ENCODE assay signal across 13 mouse cellular contexts in genomic region chr1:133196181-133196580, GRCm38 (mm10). TPM values are rescaled to one million over a fixed set of nuclear protein-coding genes. Genes with fewer than 3 reads are reported as not detected.
DNase-seq lines count a peak whose midpoint lies in the region; ATAC-seq lines count a peak whose summit lies in the region.
"Had no signal": no experiment of that assay in that cellular context is flagged by ENCODE, and none has a peak within 500 bp of the region (broad histone marks: within the 10 kb centered on the region; RNA-seq: fewer than 3 reads in every experiment).

No protein-coding gene starts in this region.

- no peak overlapping the region for H3K4me3 ChIP-seq in forebrain, embryonic 14.5 days (ENCODE audit: low read depth, low read length)
- no peak overlapping the region for H3K4me3 ChIP-seq in hindbrain, embryonic 15.5 days
- H3K4me3 ChIP-seq in neural tube, embryonic 12.5 days, result no peak overlapping the region
- H3K4me3 ChIP-seq: gastrocnemius, adult 2 months; intestine, embryonic 15.5 days had no signal

- H3K27ac ChIP-seq in forebrain, embryonic 14.5 days (ENCODE audit: low read depth, low read length), result 0 out of 2 replicates have a peak overlapping the region, but pooled peaks have one; percentile 30
- peak overlapping the region; percentile 25; the same call in 1 of the 2 replicates for H3K27ac ChIP-seq in hindbrain, embryonic 15.5 days (replicated peaks)
- no peak overlapping the region for H3K27ac ChIP-seq in neural tube, embryonic 12.5 days
- H3K27ac ChIP-seq: gastrocnemius, adult 2 months; intestine, embryonic 15.5 days; kidney, postnatal 0 days had no signal

- peaks cover 24% of the 10 kb centered on the region for H3K4me1 ChIP-seq in forebrain, embryonic 14.5 days (ENCODE audit: control insufficient read depth, insufficient read depth, low read length)
- peaks cover 44% of the 10 kb centered on the region for H3K4me1 ChIP-seq in hindbrain, embryonic 15.5 days (replicated peaks)
- H3K4me1 ChIP-seq in neural tube, embryonic 12.5 days, result peaks cover 60% of the 10 kb centered on the region

- no peaks in the 10 kb centered on the region for H3K9me3 ChIP-seq in forebrain, embryonic 14.5 days (replicated peaks; ENCODE audit: control insufficient read depth, low read length)
- no peaks in the 10 kb centered on the region for H3K9me3 ChIP-seq in hindbrain, embryonic 15.5 days
- no peaks in the 10 kb centered on the region for H3K9me3 ChIP-seq in neural tube, embryonic 12.5 days
- H3K9me3 ChIP-seq: intestine, embryonic 15.5 days had no signal

- peak; percentile 36 for DNase-seq in brain, embryonic 18.5 days (ENCODE audit: low read depth, low spot score)
- DNase-seq in forebrain, embryonic 14.5 days (ENCODE audit: low spot score), result peak; percentile 88
- no peak for DNase-seq in urinary bladder, postnatal 10 days (ENCODE audit: low spot score)
- DNase-seq in embryo, embryonic 11 days, result no peak
- no peak for DNase-seq in thymus, postnatal 0 days (ENCODE audit: low spot score)
- DNase-seq: cerebellum, adult 18-20 months; gastrocnemius, adult 2 months; thymus, adult 18-20 months had no signal

- no peak overlapping the region for H3K4me2 ChIP-seq in forebrain, embryonic 14.5 days (ENCODE audit: low read length)
- H3K4me2 ChIP-seq in hindbrain, embryonic 15.5 days, result no peak overlapping the region
- H3K4me2 ChIP-seq in neural tube, embryonic 12.5 days (replicated peaks), result no peak overlapping the region
- H3K4me2 ChIP-seq: intestine, embryonic 15.5 days had no signal

- ATAC-seq in forebrain, embryonic 14.5 days, result peak; percentile 78
- no peak for ATAC-seq in hindbrain, embryonic 15.5 days (ENCODE audit: low FRiP score, low read depth)
- peak; percentile 44; the same call in 1 of the 2 replicates for ATAC-seq in neural tube, embryonic 12.5 days (ENCODE audit: low FRiP score, low read depth)
- ATAC-seq in megakaryocyte, adult 5-6 weeks (ENCODE audit: poor library complexity, severe bottlenecking), result no peak
- ATAC-seq: intestine, embryonic 15.5 days had no signal

- no peaks in the 10 kb centered on the region for H3K36me3 ChIP-seq in forebrain, embryonic 14.5 days (ENCODE audit: control insufficient read depth, insufficient read depth, low read length)
- no peaks in the 10 kb centered on the region for H3K36me3 ChIP-seq in hindbrain, embryonic 15.5 days
- H3K36me3 ChIP-seq in neural tube, embryonic 12.5 days, result no peaks in the 10 kb centered on the region
- H3K36me3 ChIP-seq: intestine, embryonic 15.5 days had no signal

- WGBS in forebrain, embryonic 14.5 days, result 3% methylated on average over 6 of the region's 6 CpGs
- 13% methylated on average over 6 of the region's 6 CpGs for WGBS in hindbrain, embryonic 15.5 days
- 10% methylated on average over 6 of the region's 6 CpGs for WGBS in neural tube, embryonic 12.5 days

- H3K27me3 ChIP-seq in forebrain, embryonic 14.5 days (replicated peaks; ENCODE audit: control insufficient read depth, insufficient read depth, low read length), result peaks cover 10% of the 10 kb centered on the region
- no peaks in the 10 kb centered on the region for H3K27me3 ChIP-seq in hindbrain, embryonic 15.5 days
- H3K27me3 ChIP-seq in neural tube, embryonic 12.5 days (replicated peaks), result no peaks in the 10 kb centered on the region
- H3K27me3 ChIP-seq: intestine, embryonic 15.5 days had no signal

- no peak overlapping the region for H3K9ac ChIP-seq in forebrain, embryonic 14.5 days (ENCODE audit: low read length)
- no peak overlapping the region for H3K9ac ChIP-seq in hindbrain, embryonic 15.5 days
- no peak overlapping the region for H3K9ac ChIP-seq in neural tube, embryonic 12.5 days
- H3K9ac ChIP-seq: intestine, embryonic 15.5 days had no signal

RNA-seq across cellular contexts. Expression of gene Plekha6, which starts 32.2 kb away (rescaled TPM):
- 7.3 and 9.7 TPM in 2 replicates for polyA plus RNA-seq in forebrain, embryonic 14.5 days (2014; fragmentation: Nextera tagmentation; extraction: Ambion mirVana)
- polyA plus RNA-seq in hindbrain, embryonic 15.5 days (2015; fragmentation: Nextera tagmentation; extraction: Ambion mirVana), result 17.2 and 19.9 TPM in 2 replicates
- 28.4 and 29.4 TPM in 2 replicates for polyA plus RNA-seq in neural tube, embryonic 12.5 days (2016; fragmentation: Nextera tagmentation; extraction: Ambion mirVana)
- 0.28 and 0.44 TPM in 2 replicates for polyA plus RNA-seq in thymus, postnatal 0 days (2015; fragmentation: Nextera tagmentation; extraction: Ambion mirVana)
- total RNA-seq in megakaryocyte, adult 5-6 weeks (2015), result 0.11 and 0.21 TPM in 2 replicates
- 0.15 and 0.33 TPM in 2 replicates for total RNA-seq in megakaryocyte, adult 5-6 weeks (2017)

Comparison
In these comparisons a context has a peak if more than half of its experiments do, and no peak if none do; other contexts are left out.
1. DNase-seq: peak in brain, embryonic 18.5 days (single experiment) and forebrain, embryonic 14.5 days (single experiment); none in urinary bladder, postnatal 10 days (single experiment), embryo, embryonic 11 days (single experiment) and thymus, postnatal 0 days (single experiment).
2. ATAC-seq: peak in forebrain, embryonic 14.5 days (single experiment) and neural tube, embryonic 12.5 days (single experiment); none in hindbrain, embryonic 15.5 days (single experiment) and megakaryocyte, adult 5-6 weeks (single experiment).